In the genomic region with DNA sequence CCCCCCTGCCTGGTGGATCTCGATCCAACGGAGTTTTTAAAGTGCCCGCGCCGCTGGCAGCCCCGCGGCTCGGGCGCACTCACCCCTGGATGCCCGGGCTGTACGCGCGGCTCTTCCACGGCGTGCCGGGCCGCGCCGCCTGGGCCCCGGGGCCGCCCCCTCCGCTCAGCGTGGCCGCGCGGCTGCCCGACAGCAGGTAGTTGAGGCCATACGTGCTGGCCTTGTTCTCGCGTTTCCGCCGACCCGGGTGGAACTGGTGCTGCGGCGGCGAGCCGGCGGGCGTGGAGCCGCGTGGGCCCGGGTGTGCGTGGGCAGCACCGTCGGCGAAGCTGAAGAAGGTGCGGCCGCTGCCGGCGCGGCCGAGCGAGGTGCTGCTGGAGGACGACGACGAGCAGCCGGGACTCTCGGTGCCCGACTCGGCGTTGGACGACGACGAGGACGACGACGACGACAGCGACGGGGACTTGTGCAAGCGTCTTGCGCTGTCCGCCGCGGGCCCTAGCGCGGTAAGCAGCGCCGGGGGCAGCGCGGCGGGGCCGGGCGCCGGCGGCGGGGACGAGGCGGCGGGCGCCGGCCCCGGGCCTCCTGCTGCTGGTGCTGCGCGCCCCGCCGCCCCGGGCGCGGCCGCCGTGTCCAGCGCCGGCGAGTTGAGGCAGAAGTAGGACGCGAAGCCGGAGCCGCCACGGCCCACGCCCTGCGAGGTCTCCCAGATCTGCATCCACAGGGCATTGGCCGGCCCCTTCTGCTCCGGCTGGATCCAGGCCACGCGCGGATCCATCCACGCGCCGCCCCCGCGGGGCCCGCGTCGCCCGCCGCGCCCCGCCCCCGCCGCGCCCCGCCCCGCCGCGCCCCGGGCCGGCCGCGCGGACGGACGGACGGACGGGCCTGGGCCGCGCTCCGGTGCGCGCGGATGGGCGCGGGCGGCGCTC, we compare ENCODE assay signal across 8 mouse cellular contexts. TPM values are rescaled to one million over a fixed set of nuclear protein-coding genes. Genes with fewer than 3 reads are reported as not detected.
A peak's percentile ranks its signal among the peaks of the same experiment; 100 is the strongest.
DNase-seq lines count a peak whose midpoint lies in the region; ATAC-seq and TF ChIP-seq lines count a peak whose summit lies in the region.

Gene Nsun2 (plus strand): TSS at position 342 of the 929 bp plus-strand sequence.

- intact Hi-C loops in heart, adult 2 months (cut with DNase I): loop anchor here (10.0 kb wide), 1 partner anchor 949 kb away; the partner anchor contains the start of genes Fastkd3 and Mtrr

- H3K9me3 ChIP-seq in embryonic facial prominence, embryonic 13.5 days: no peaks in the 10 kb centered on the region
- H3K9me3 ChIP-seq in limb, embryonic 15.5 days: no peaks in the 10 kb centered on the region
- H3K9me3 ChIP-seq in midbrain, embryonic 16.5 days (replicated peaks; ENCODE audit: control insufficient read depth, low read length, poor library complexity, severe bottlenecking): no peaks in the 10 kb centered on the region

- peak within 1 kb of the TSS; percentile 94 for H3K4me3 ChIP-seq in embryonic facial prominence, embryonic 13.5 days
- peak within 1 kb of the TSS; percentile 86 for H3K4me3 ChIP-seq in heart, adult 2 months
- peak within 1 kb of the TSS; percentile 93 for H3K4me3 ChIP-seq in limb, embryonic 15.5 days
- peak within 1 kb of the TSS; percentile 75 for H3K4me3 ChIP-seq in midbrain, embryonic 16.5 days (ENCODE audit: low read depth, low read length)

- TF ChIP-seq POLR2A in heart, adult 2 months (IDR thresholded peaks at IDR 0.05; ENCODE audit: insufficient read depth, low read depth, low read length): peak; percentile 32; the same call in 1 of the 2 replicates

- under 1% methylated on average over 138 of the region's 155 CpGs for WGBS in embryonic facial prominence, embryonic 13.5 days
- 5% methylated on average over 151 of the region's 155 CpGs for WGBS in heart, adult 2 months
- under 1% methylated on average over 111 of the region's 155 CpGs for WGBS in limb, embryonic 15.5 days
- WGBS in midbrain, embryonic 16.5 days: under 1% methylated on average over 76 of the region's 155 CpGs

- DNase-seq in urinary bladder, adult 18-20 months (ENCODE audit: low spot score in 2 of 2): peak; percentile 44 to 77
- no peak for DNase-seq in urinary bladder, postnatal 10 days (ENCODE audit: low spot score)
- peak; percentile 79 to 82 for DNase-seq in heart, adult 2 months
- DNase-seq in kidney, adult 18-20 months: peak; percentile 63
- peak; percentile 45 for DNase-seq in splenic B cell, adult 2 months (ENCODE audit: low read depth, low spot score)

- H3K27me3 ChIP-seq in embryonic facial prominence, embryonic 13.5 days: no peaks in the 10 kb centered on the region
- H3K27me3 ChIP-seq in heart, adult 2 months (ENCODE audit: control insufficient read depth, insufficient read depth, low read length): no peaks in the 10 kb centered on the region
- no peaks in the 10 kb centered on the region for H3K27me3 ChIP-seq in limb, embryonic 15.5 days
- no peaks in the 10 kb centered on the region for H3K27me3 ChIP-seq in midbrain, embryonic 16.5 days (ENCODE audit: control insufficient read depth, insufficient read depth, low read depth, low read length)
- H3K27me3 ChIP-seq in splenic B cell, adult 2 months (ENCODE audit: control insufficient read depth, insufficient read depth, low read length, poor library complexity, severe bottlenecking): no peaks in the 10 kb centered on the region

- H3K4me1 ChIP-seq in embryonic facial prominence, embryonic 13.5 days: peaks cover 54% of the 10 kb centered on the region
- H3K4me1 ChIP-seq in heart, adult 2 months (ENCODE audit: control insufficient read depth, insufficient read depth, low read length): peaks cover 17% of the 10 kb centered on the region
- peaks cover 49% of the 10 kb centered on the region for H3K4me1 ChIP-seq in limb, embryonic 15.5 days
- H3K4me1 ChIP-seq in midbrain, embryonic 16.5 days (ENCODE audit: control insufficient read depth, insufficient read depth, low read length): peaks cover 33% of the 10 kb centered on the region

- TF ChIP-seq CTCF in heart, adult 2 months (IDR thresholded peaks at IDR 0.05): no peak

- H3K79me2 ChIP-seq in heart, adult 2 months (replicated peaks; ENCODE audit: control insufficient read depth, insufficient read depth, low read length): peaks cover 7% of the 10 kb centered on the region

- no peak for ATAC-seq in embryonic facial prominence, embryonic 13.5 days (ENCODE audit: insufficient number of reproducible peaks, insufficient read depth, low FRiP score, low TSS enrichment, low read depth)
- ATAC-seq in limb, embryonic 15.5 days (ENCODE audit: insufficient number of reproducible peaks, low FRiP score, low TSS enrichment, low read depth): peak; percentile 4; the same call in 1 of the 2 replicates
- ATAC-seq in midbrain, embryonic 16.5 days: peak; percentile 13

- peak within 1 kb of the TSS; percentile 89 for H3K27ac ChIP-seq in embryonic facial prominence, embryonic 13.5 days
- peak within 1 kb of the TSS; percentile 72 for H3K27ac ChIP-seq in heart, adult 2 months
- H3K27ac ChIP-seq in limb, embryonic 15.5 days: peak within 1 kb of the TSS; percentile 94
- peak within 1 kb of the TSS; percentile 97 for H3K27ac ChIP-seq in midbrain, embryonic 16.5 days (ENCODE audit: low read length)

- no peak for TF ChIP-seq EP300 in heart, adult 2 months (IDR thresholded peaks at IDR 0.05; ENCODE audit: insufficient read depth, low read depth, low read length)

- peaks cover 16% of the 10 kb centered on the region for H3K36me3 ChIP-seq in embryonic facial prominence, embryonic 13.5 days
- H3K36me3 ChIP-seq in heart, adult 2 months (ENCODE audit: control insufficient read depth, insufficient read depth, low read length): no peaks in the 10 kb centered on the region
- H3K36me3 ChIP-seq in limb, embryonic 15.5 days: peaks cover 11% of the 10 kb centered on the region; the same call in 1 of the 2 replicates
- no peaks in the 10 kb centered on the region for H3K36me3 ChIP-seq in midbrain, embryonic 16.5 days (ENCODE audit: control insufficient read depth, insufficient read depth, low read length)
- no peaks in the 10 kb centered on the region for H3K36me3 ChIP-seq in splenic B cell, adult 2 months (ENCODE audit: control insufficient read depth, insufficient read depth, low read length, poor library complexity, severe bottlenecking)

- peak within 1 kb of the TSS; percentile 93 for H3K9ac ChIP-seq in embryonic facial prominence, embryonic 13.5 days
- peak within 1 kb of the TSS; percentile 91 for H3K9ac ChIP-seq in heart, adult 2 months (ENCODE audit: low read depth, low read length)
- peak within 1 kb of the TSS; percentile 87 for H3K9ac ChIP-seq in limb, embryonic 15.5 days
- H3K9ac ChIP-seq in midbrain, embryonic 16.5 days (ENCODE audit: low read depth, low read length): peak within 1 kb of the TSS; percentile 81

- peak within 1 kb of the TSS; percentile 88 for H3K4me2 ChIP-seq in embryonic facial prominence, embryonic 13.5 days
- H3K4me2 ChIP-seq in limb, embryonic 15.5 days: peak within 1 kb of the TSS; percentile 79
- peak within 1 kb of the TSS; percentile 99 for H3K4me2 ChIP-seq in midbrain, embryonic 16.5 days (ENCODE audit: low read length)

RNA-seq across cellular contexts. Expression of gene Nsun2, which starts in this region (rescaled TPM):
- 119 and 121 TPM in 2 replicates for polyA plus RNA-seq in embryonic facial prominence, embryonic 13.5 days (2015; fragmentation: Nextera tagmentation; extraction: Ambion mirVana)
- total RNA-seq in heart, adult 2 months (2021): 10 to 100 TPM; 40.4 to 47.9 TPM
- 29.3 and 53.3 TPM in 2 replicates for polyA plus RNA-seq in heart, adult 2 months (2012; rRNA removed)
- 132 and 136 TPM in 2 replicates for polyA plus RNA-seq in limb, embryonic 15.5 days (2015; fragmentation: Nextera tagmentation; extraction: Ambion mirVana)
- 67.9 and 70.2 TPM in 2 replicates for polyA plus RNA-seq in midbrain, embryonic 16.5 days (2015; fragmentation: Nextera tagmentation; extraction: Ambion mirVana)
